Comparison of ENCODE assay signal across 12 mouse cellular contexts in genomic region chr3:37341110-37341509, GRCm38 (mm10). TPM values are rescaled to one million over a fixed set of nuclear protein-coding genes. Genes with fewer than 3 reads are reported as not detected.
DNase-seq lines count a peak whose midpoint lies in the region; ATAC-seq and TF ChIP-seq lines count a peak whose summit lies in the region.
"Had no signal": no experiment of that assay in that cellular context is flagged by ENCODE, and none has a peak within 500 bp of the region (broad histone marks: within the 10 kb centered on the region; RNA-seq: fewer than 3 reads in every experiment).

No protein-coding gene starts in this region.

- no peaks in the 10 kb centered on the region for H3K36me3 ChIP-seq in forebrain, postnatal 0 days (ENCODE audit: insufficient read depth)
- no peaks in the 10 kb centered on the region for H3K36me3 ChIP-seq in forebrain, embryonic 12.5 days (replicated peaks)
- no peaks in the 10 kb centered on the region for H3K36me3 ChIP-seq in midbrain, postnatal 0 days (ENCODE audit: insufficient read depth, low read length)
- no peaks in the 10 kb centered on the region for H3K36me3 ChIP-seq in midbrain, embryonic 16.5 days (ENCODE audit: control insufficient read depth, insufficient read depth, low read length)
- H3K36me3 ChIP-seq in forebrain, embryonic 15.5 days, result no peaks in the 10 kb centered on the region
- H3K36me3 ChIP-seq: midbrain, embryonic 15.5 days; stomach, embryonic 15.5 days had no signal

- H3K4me1 ChIP-seq in forebrain, postnatal 0 days (ENCODE audit: insufficient read depth), result no peaks in the 10 kb centered on the region
- H3K4me1 ChIP-seq in forebrain, embryonic 12.5 days, result no peaks in the 10 kb centered on the region
- no peaks in the 10 kb centered on the region for H3K4me1 ChIP-seq in midbrain, postnatal 0 days (ENCODE audit: insufficient read depth, low read length)
- no peaks in the 10 kb centered on the region for H3K4me1 ChIP-seq in midbrain, embryonic 16.5 days (ENCODE audit: control insufficient read depth, insufficient read depth, low read length)
- H3K4me1 ChIP-seq in forebrain, embryonic 15.5 days, result no peaks in the 10 kb centered on the region
- H3K4me1 ChIP-seq: midbrain, embryonic 15.5 days; stomach, embryonic 15.5 days had no signal

- peak; percentile 23; the same call in 1 of the 2 replicates for TF ChIP-seq CTCF in forebrain, postnatal 0 days (IDR thresholded peaks at IDR 0.05; ENCODE audit: low read depth)
- TF ChIP-seq CTCF in midbrain, postnatal 0 days (IDR thresholded peaks at IDR 0.05), result peak; percentile 41

- WGBS in forebrain, postnatal 0 days, result 67% methylated on average over 5 of the region's 5 CpGs
- 55% methylated on average over 5 of the region's 5 CpGs for WGBS in forebrain, embryonic 12.5 days
- WGBS in midbrain, postnatal 0 days, result 64% methylated on average over 5 of the region's 5 CpGs
- 61% methylated on average over 5 of the region's 5 CpGs for WGBS in midbrain, embryonic 16.5 days
- WGBS in forebrain, embryonic 15.5 days, result 65% methylated on average over 5 of the region's 5 CpGs

- H3K9me3 ChIP-seq in forebrain, postnatal 0 days (ENCODE audit: low read length), result no peaks in the 10 kb centered on the region
- H3K9me3 ChIP-seq in forebrain, embryonic 12.5 days, result no peaks in the 10 kb centered on the region
- no peaks in the 10 kb centered on the region for H3K9me3 ChIP-seq in midbrain, postnatal 0 days (ENCODE audit: low read length)
- H3K9me3 ChIP-seq in midbrain, embryonic 16.5 days (replicated peaks; ENCODE audit: control insufficient read depth, low read length, poor library complexity, severe bottlenecking), result no peaks in the 10 kb centered on the region
- H3K9me3 ChIP-seq in forebrain, embryonic 15.5 days, result no peaks in the 10 kb centered on the region
- H3K9me3 ChIP-seq: midbrain, embryonic 15.5 days; stomach, embryonic 15.5 days had no signal

- H3K9ac ChIP-seq in forebrain, postnatal 0 days, result no peak overlapping the region
- no peak overlapping the region for H3K9ac ChIP-seq in forebrain, embryonic 12.5 days
- no peak overlapping the region for H3K9ac ChIP-seq in midbrain, postnatal 0 days (replicated peaks; ENCODE audit: low read length, poor library complexity, severe bottlenecking)
- H3K9ac ChIP-seq in midbrain, embryonic 16.5 days (ENCODE audit: low read depth, low read length), result no peak overlapping the region
- H3K9ac ChIP-seq in forebrain, embryonic 15.5 days (replicated peaks), result no peak overlapping the region
- H3K9ac ChIP-seq: midbrain, embryonic 15.5 days; stomach, embryonic 15.5 days had no signal

- H3K4me2 ChIP-seq in forebrain, postnatal 0 days (ENCODE audit: low read depth), result no peak overlapping the region
- H3K4me2 ChIP-seq in forebrain, embryonic 12.5 days, result no peak overlapping the region
- no peak overlapping the region for H3K4me2 ChIP-seq in midbrain, postnatal 0 days (ENCODE audit: low read depth, low read length, poor library complexity, severe bottlenecking)
- no peak overlapping the region for H3K4me2 ChIP-seq in midbrain, embryonic 16.5 days (ENCODE audit: low read length)
- no peak overlapping the region for H3K4me2 ChIP-seq in forebrain, embryonic 15.5 days (replicated peaks)
- H3K4me2 ChIP-seq: midbrain, embryonic 15.5 days; stomach, embryonic 15.5 days had no signal

- H3K4me3 ChIP-seq in forebrain, postnatal 0 days (ENCODE audit: low read depth, low read length), result no peak overlapping the region
- no peak overlapping the region for H3K4me3 ChIP-seq in forebrain, embryonic 12.5 days (replicated peaks)
- H3K4me3 ChIP-seq in midbrain, postnatal 0 days (ENCODE audit: low read depth, low read length), result no peak overlapping the region
- no peak overlapping the region for H3K4me3 ChIP-seq in midbrain, embryonic 16.5 days (ENCODE audit: low read depth, low read length)
- no peak overlapping the region for H3K4me3 ChIP-seq in forebrain, embryonic 15.5 days
- H3K4me3 ChIP-seq: midbrain, embryonic 15.5 days; stomach, embryonic 15.5 days had no signal

- no peak for DNase-seq in forebrain, postnatal 0 days
- DNase-seq in midbrain, postnatal 0 days (ENCODE audit: low spot score), result no peak
- DNase-seq in adrenal gland, postnatal 36 days, result peak; percentile 49 to 50
- DNase-seq in skeletal muscle tissue, adult 2 months (ENCODE audit: low read depth, low spot score), result peak; percentile 73
- DNase-seq in cerebellum, adult 11 months, result no peak
- DNase-seq: layer of hippocampus, postnatal 36 days had no signal

- H3K27ac ChIP-seq in forebrain, postnatal 0 days (ENCODE audit: low read depth, low read length), result no peak overlapping the region
- no peak overlapping the region for H3K27ac ChIP-seq in forebrain, embryonic 12.5 days
- H3K27ac ChIP-seq in midbrain, postnatal 0 days (ENCODE audit: low read depth, low read length), result no peak overlapping the region
- no peak overlapping the region for H3K27ac ChIP-seq in midbrain, embryonic 16.5 days (ENCODE audit: low read length)
- no peak overlapping the region for H3K27ac ChIP-seq in forebrain, embryonic 15.5 days (replicated peaks)
- H3K27ac ChIP-seq: midbrain, embryonic 15.5 days; stomach, embryonic 15.5 days had no signal

- no peak for ATAC-seq in forebrain, postnatal 0 days
- ATAC-seq in forebrain, embryonic 12.5 days (ENCODE audit: low FRiP score), result no peak
- ATAC-seq in midbrain, postnatal 0 days (ENCODE audit: low FRiP score), result no peak
- no peak for ATAC-seq in midbrain, embryonic 16.5 days
- ATAC-seq in forebrain, embryonic 15.5 days (replicated peaks), result no peak
- ATAC-seq: activated CD4-positive, CD25-positive, alpha-beta regulatory T cell, adult 4 months; midbrain, embryonic 15.5 days had no signal

- H3K27me3 ChIP-seq in forebrain, postnatal 0 days (ENCODE audit: insufficient read depth, low read length), result no peaks in the 10 kb centered on the region
- H3K27me3 ChIP-seq in forebrain, embryonic 12.5 days, result no peaks in the 10 kb centered on the region
- no peaks in the 10 kb centered on the region for H3K27me3 ChIP-seq in midbrain, postnatal 0 days (ENCODE audit: insufficient read depth, low read length)
- no peaks in the 10 kb centered on the region for H3K27me3 ChIP-seq in midbrain, embryonic 16.5 days (ENCODE audit: control insufficient read depth, insufficient read depth, low read depth, low read length)
- H3K27me3 ChIP-seq in forebrain, embryonic 15.5 days, result no peaks in the 10 kb centered on the region
- H3K27me3 ChIP-seq: midbrain, embryonic 15.5 days; stomach, embryonic 15.5 days had no signal

RNA-seq across cellular contexts. Expression of gene Fgf2, which starts 7.0 kb away (rescaled TPM):
- total RNA-seq in forebrain, postnatal 0 days (2014; rRNA removed), result 1.2 and 1.5 TPM in 2 replicates
- polyA plus RNA-seq in forebrain, postnatal 0 days (2015; fragmentation: Nextera tagmentation; extraction: Ambion mirVana), result 0.25 and 0.70 TPM in 2 replicates
- 0.65 and 0.66 TPM in 2 replicates for polyA plus RNA-seq in forebrain, embryonic 12.5 days (2016; fragmentation: Nextera tagmentation; extraction: Ambion mirVana)
- total RNA-seq in midbrain, postnatal 0 days (2014; rRNA removed), result 1.9 and 2.8 TPM in 2 replicates
- 0.53 and 0.57 TPM in 2 replicates for polyA plus RNA-seq in midbrain, postnatal 0 days (2015; fragmentation: Nextera tagmentation; extraction: Ambion mirVana)
- 0.44 and 0.55 TPM in 2 replicates for polyA plus RNA-seq in midbrain, embryonic 16.5 days (2015; fragmentation: Nextera tagmentation; extraction: Ambion mirVana)
- total RNA-seq in adrenal gland, postnatal 36 days (2021), result 1 to 10 TPM; 3.0 to 7.0 TPM
- polyA plus RNA-seq in forebrain, embryonic 15.5 days (2015; fragmentation: Nextera tagmentation; extraction: Ambion mirVana), result 0.37 and 0.69 TPM in 2 replicates

RNA-seq across cellular contexts. Expression of gene Cetn4, which starts 28.6 kb away (rescaled TPM):
- total RNA-seq in forebrain, postnatal 0 days (2014; rRNA removed), result 1.8 and 5.0 TPM in 2 replicates
- 3.9 and 4.1 TPM in 2 replicates for polyA plus RNA-seq in forebrain, postnatal 0 days (2015; fragmentation: Nextera tagmentation; extraction: Ambion mirVana)
- 2.1 and 2.9 TPM in 2 replicates for polyA plus RNA-seq in forebrain, embryonic 12.5 days (2016; fragmentation: Nextera tagmentation; extraction: Ambion mirVana)
- total RNA-seq in midbrain, postnatal 0 days (2014; rRNA removed), result 1.9 and 2.5 TPM in 2 replicates
- polyA plus RNA-seq in midbrain, postnatal 0 days (2015; fragmentation: Nextera tagmentation; extraction: Ambion mirVana), result 2.7 and 4.0 TPM in 2 replicates
- polyA plus RNA-seq in midbrain, embryonic 16.5 days (2015; fragmentation: Nextera tagmentation; extraction: Ambion mirVana), result 2.3 and 4.0 TPM in 2 replicates
- 1 to 10 TPM; 3.3 to 7.0 TPM for total RNA-seq in adrenal gland, postnatal 36 days (2021)
- 2.0 and 2.1 TPM in 2 replicates for polyA plus RNA-seq in forebrain, embryonic 15.5 days (2015; fragmentation: Nextera tagmentation; extraction: Ambion mirVana)

RNA-seq across cellular contexts. Expression of gene Bbs12, which starts 28.8 kb away (rescaled TPM):
- total RNA-seq in forebrain, postnatal 0 days (2014; rRNA removed), result 6.4 TPM in 2 replicates
- polyA plus RNA-seq in forebrain, postnatal 0 days (2015; fragmentation: Nextera tagmentation; extraction: Ambion mirVana), result 3.5 and 3.8 TPM in 2 replicates
- 7.1 and 8.0 TPM in 2 replicates for polyA plus RNA-seq in forebrain, embryonic 12.5 days (2016; fragmentation: Nextera tagmentation; extraction: Ambion mirVana)
- total RNA-seq in midbrain, postnatal 0 days (2014; rRNA removed), result 2.7 and 6.5 TPM in 2 replicates
- 3.2 TPM in 2 replicates for polyA plus RNA-seq in midbrain, postnatal 0 days (2015; fragmentation: Nextera tagmentation; extraction: Ambion mirVana)
- polyA plus RNA-seq in midbrain, embryonic 16.5 days (2015; fragmentation: Nextera tagmentation; extraction: Ambion mirVana), result 4.1 and 4.8 TPM in 2 replicates
- total RNA-seq in adrenal gland, postnatal 36 days (2021), result 1 to 10 TPM; 5.1 to 5.5 TPM
- polyA plus RNA-seq in forebrain, embryonic 15.5 days (2015; fragmentation: Nextera tagmentation; extraction: Ambion mirVana), result 5.2 and 5.7 TPM in 2 replicates

Comparison
In these comparisons a context has a peak if more than half of its experiments do, and no peak if none do; other contexts are left out.
1. DNase-seq: peak in adrenal gland, postnatal 36 days (2 of 2) and skeletal muscle tissue, adult 2 months (single experiment); none in forebrain, postnatal 0 days (single experiment), midbrain, postnatal 0 days (single experiment) and cerebellum, adult 11 months (single experiment).